Mouse (Mus musculus) cerebellum, adult 8-10 months (tissue): ENCODE measurements around the gene Mmaa.
A peak's percentile ranks its signal among the peaks of the same experiment; 100 is the strongest.

Source experiments
- DNase-seq: peaks from one replicate; pipeline ENCODE4 v3.0.0; 2022

Gene Mmaa

DNA sequence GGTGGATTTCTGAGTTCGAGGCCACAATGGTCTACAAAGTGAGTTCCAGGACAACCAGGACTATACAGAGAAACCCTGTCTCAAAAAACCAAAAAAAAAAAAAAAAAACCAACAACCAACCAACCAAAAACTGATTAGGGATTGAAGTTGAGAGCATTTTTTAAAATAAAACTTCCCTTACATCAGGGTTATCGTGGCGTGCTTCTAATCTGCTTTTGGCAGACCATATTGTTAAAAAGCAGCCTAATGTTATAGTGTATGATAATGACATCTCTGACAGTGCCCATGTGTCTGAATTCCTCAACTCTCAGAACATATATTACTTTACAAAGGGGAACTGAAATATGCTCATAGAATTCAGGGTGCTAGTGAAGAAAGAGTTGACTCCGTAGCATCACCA, 6.5 kb downstream of the Mmaa start:
- DNase-seq, result no peak

DNA sequence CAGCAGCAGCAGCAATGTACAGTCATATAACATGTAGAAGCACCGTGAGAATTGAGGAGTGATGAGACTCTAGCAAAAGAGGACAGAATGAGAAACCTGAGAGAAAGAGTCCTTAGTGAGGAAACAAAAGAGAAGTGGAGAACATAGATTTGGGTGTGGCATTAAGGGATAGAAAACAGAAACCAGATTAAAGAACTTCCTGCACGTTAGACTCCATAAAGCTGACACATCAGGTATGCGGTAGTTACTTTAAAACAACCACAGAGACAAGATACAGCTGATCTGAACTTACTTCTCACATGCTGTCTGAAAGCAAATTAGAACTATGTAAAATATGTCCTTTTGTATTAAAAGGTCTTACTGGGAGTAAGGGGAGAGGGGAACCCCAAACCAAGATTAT, 8.3 kb downstream of the Mmaa start:
- no peak for DNase-seq

DNA sequence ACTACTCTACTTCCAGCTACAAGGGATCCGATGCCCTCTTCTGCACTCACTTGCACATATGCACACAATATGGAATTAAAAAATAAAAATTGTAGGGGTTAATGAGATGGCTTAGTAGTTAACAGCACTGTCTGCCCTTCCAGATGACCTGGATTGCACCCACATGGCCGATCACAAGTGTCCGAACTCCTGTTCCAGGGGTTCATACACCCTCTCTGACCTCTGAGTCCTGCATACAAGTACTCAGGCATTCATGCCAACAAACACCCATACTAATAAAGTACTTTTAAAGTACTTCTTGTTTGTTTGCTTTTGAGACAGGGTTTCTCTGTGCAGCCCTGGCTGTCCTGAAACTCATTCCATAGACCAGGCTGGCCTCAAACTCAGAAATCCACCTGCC, 10.1 kb downstream of the Mmaa start:
- DNase-seq, result no peak

DNA sequence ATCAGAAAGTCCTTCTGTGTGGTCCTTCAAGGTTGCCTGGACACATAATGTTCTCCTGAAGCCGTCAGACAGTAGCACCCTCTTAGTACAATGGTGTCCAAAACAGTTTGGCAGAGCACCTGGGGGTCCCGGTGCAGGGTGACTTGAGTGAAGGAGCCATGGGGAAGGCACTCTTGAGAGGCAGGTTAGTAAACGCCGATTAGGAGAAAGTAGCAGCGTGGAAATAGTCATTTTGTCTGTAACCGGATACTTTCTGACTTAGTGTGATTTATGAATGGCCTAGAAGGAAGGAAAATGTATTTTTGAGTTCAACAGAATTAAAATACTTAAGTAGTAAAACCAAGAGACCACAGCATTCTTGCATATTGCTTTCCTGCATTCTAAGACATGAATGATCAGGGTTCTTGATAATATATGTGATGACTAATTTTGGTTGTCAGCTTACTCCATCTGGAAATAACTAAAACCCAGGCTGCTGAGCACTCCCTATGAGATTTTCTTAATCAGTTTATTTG, 13.3 kb downstream of the Mmaa start:
- DNase-seq, result no peak

DNA sequence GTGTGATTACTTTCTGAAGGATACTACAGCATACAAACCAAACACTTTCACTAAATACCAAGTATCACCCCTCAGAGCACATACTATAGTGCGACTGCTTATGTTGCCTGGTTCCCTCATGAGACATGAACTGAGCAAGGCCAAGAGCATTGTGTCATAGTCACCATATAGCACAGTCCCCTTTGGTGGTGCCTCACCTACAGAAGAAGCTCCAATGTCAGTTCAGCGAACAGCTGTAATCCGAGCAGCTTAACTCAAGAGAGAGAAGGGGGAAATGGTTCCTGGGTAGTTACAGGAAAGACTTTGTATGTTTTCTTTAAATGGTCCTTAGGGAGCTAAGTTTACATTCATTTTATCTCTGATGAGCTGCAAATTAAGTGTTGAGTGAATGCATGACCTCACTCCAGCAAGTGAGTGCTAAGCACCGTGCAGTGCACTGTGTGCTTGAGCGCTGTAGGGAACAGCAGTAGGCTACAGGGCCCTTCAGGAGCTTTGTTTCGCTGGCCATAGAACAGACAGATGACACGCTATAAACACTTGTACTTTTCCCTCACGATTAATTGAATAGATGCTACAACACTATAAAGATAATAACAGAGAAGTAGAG, 17.4 kb downstream of the Mmaa start:
- no peak for DNase-seq

DNA sequence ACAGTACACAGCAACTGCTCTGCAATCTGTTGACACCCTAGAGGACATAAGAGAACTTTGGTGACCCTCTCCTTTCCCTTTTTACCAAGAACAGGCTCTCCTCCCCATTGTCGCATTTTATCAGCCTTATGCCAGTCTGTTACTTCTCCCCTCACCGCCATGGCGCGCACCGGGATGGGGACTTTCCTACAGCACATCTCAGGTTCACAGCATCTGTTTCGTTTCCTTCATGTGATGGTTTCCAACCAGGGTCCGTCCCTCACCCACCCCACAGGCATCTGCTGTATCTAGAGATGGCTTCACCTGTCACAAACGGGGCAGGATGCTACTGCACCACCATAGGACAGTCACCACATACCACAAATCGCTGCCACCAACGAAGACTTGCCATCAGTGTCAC, 19.8 kb downstream of the Mmaa start:
- no peak for DNase-seq

DNA sequence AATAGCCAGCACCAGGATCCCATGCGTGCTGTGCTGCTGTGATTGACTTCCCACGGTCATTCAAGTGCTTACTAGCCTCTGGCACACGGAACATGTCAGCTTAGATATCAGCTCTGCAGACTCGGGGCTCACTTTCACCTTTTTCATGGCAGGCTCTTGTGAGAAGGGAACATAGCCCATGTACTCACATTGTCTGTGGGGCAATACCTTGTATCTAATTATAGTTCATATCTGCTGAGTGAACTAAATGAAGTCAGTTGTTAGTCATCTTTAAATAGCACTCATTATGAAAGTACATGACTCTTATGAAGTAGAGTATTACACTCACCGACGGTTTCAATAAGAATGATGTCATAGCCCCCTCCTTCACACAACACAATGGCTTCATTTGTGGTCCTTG, 21.0 kb downstream of the Mmaa start:
- DNase-seq, result no peak

DNA sequence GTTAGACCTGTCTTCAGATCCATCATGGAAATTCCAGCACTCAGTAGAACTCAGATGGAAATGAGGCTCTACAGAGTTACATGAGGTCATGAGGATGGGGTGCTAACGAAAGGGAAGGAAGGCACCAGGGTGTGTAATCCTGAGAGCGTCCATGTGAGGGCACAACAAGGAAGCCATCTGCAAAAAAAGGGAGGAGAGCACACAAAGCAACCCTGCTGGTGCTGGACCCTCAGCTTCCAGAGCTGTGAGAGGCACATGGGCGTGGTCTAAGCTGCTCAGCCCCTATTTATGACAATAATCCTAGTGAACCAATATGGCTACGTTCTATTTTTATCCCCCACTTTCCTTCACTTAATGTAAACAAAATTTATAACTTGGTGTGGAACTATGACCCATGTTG, 22.1 kb downstream of the Mmaa start:
- no peak for DNase-seq

DNA sequence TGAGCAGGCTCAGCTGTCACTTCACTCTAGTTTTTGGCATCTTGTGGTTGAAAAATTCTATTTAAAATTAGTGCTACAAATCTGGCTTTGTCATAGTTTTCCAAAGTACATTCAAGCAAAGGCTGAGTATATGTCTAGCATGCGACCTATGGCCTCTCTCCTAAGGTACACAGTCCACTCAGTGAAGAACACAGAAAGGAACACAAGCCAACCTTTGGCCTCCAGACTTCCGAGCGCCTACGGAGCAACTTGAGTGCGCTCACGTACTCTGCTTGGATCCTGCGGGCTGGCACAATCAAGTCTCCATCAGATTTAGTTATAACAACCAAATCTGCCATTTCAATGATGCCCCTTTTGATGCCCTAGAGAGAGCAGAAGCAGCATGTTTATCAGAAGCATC, 25.8 kb downstream of the Mmaa start:
- no peak for DNase-seq

DNA sequence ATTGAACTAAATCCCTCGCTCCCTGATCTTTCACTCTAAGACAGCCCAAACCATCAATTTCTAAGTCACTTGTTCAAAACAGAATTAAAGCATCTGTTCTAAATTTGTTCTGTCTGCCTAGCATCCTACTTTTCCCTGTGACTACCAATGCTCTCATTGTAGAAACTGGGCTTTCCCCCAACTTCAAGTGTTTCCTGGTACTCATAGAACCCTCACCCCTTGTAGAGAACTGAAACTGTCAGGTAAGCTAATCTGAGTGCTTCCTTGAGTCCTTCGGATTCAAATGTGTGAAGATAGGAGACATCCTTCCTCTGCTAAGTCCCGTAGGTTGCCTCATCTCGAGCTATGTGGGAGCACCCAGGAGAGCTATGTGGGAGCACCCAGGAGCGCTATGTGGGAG, 32.8 kb downstream of the Mmaa start:
- no peak for DNase-seq

DNA sequence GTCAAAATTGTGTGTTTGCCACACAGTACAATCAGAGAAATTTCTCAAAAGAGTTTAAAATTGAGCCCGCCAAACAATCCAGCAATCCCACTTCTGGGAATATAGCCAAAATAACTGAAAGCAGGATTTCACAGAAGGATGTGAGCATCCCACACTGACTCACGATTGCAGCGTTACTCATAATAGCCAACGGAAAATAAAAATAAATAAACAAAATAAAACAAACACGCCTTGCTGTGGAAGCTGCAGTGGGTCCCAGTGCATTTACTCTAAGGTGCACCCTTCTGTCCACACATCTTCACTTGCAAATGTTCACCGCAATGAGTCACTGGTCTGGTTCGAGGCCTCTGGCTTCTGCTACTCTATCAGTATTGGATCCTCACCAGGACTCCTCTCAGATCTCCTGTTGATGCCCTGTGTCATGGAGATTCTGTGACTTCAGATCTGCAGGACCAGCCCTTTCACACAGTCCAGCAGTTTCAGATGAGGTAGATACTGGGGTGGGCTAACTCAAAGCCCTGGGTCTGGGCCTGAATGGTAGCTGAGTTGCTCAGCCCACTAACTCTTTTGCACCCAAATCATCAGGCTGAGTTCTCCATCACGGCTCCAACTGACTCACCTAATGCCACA, 38.5 kb downstream of the Mmaa start:
- DNase-seq, result no peak

DNA sequence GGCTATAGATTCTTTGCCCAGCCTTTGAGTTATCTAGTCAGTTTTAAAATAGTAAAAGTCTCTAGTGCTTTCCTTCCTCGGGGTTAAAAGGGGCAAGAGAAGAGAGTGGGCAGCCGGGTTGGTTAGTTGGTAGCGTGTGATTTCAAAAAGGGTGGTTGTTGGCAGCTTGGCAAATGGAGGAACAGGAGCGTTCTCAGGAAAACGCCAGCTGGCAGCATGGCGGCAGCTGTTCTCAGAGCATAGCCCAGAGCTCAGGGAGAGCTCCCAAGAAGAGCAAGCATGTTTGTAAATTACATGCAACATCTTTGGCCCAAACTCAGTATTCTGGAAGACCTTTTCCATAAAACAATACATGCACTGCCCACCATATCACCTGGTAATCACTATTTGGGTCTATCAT, 41.0 kb downstream of the Mmaa start:
- no peak for DNase-seq

DNA sequence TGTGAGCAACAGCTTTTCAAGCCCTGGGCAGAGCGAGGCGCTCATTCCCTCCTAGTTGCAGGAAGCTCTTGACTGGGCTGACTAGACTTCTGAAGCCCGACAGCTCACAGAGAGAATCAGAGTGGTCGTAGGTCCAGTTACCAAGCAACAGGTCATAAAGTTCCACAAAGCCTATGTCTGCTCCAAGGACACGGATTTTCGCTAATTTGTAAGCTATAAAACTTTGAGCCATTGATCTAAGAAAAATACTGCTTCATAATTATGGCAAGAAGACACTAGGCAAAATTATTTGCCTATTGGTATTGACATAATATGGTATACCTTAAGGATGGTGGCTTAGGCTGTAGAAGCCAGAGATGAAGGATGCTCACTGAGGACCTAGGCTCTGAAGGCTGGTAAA, 46.3 kb downstream of the Mmaa start, which contains the start of gene 1700011L22Rik:
Gene 1700011L22Rik, minus strand, starts transcription at position 101 of the 400 bp plus-strand sequence.
- DNase-seq, result no peak

DNA sequence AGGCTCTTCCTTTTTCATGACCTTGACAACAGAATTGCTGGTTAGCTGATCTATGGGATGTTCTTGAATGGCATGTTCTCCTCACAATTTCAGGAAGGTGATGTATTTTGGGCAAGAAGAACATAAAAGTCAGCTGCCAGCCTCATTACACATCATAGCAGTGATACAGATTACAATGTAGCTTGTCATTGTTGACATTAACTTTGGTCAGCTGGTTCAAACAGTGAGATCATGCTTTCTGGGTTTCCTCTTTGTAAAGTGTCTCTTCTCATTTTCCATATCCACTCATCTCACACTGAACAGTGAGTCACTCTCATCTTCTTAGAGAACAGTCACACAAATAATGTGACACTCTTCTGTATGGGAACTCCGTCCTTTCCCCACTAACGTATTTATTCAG, 51.3 kb downstream of the Mmaa start:
- no peak for DNase-seq

DNA sequence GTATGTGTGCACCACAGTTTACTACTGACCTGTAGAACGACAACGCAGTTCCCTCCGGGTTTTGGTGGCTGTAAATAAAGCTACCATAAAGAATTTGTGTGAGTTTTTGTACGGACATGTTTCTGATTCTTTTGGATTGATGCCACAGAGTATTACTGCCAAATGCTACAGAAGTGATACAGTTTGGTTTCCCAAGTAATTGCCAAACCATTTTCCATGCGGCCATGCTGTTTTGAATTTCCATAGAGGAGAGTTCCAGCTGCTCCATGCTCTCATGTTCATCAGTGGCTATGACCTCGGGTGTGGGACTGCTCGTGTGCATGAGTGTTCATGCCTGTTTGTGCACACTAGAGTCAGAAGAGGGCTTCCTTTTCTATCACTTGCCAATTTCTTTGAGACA, 54.7 kb downstream of the Mmaa start:
- DNase-seq, result no peak

DNA sequence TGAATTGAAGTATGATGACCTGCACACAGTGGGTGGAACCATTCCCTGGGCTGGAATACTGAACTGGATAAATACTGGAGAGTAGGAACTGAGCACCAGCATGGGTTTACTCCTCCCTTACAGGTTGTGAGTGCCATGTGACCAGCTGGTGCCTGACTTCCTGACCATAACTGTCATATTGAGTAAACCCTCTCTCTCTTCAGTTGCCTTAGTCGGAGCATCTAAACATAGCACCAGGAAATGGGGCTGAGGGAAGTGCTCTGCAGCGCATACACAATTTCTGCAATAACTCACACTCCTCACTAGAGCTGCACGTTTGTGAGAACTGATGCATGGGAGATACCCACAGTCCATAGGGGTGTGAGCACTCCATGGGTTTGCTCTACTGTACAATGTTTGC, 55.4 kb downstream of the Mmaa start:
- DNase-seq, result no peak

DNA sequence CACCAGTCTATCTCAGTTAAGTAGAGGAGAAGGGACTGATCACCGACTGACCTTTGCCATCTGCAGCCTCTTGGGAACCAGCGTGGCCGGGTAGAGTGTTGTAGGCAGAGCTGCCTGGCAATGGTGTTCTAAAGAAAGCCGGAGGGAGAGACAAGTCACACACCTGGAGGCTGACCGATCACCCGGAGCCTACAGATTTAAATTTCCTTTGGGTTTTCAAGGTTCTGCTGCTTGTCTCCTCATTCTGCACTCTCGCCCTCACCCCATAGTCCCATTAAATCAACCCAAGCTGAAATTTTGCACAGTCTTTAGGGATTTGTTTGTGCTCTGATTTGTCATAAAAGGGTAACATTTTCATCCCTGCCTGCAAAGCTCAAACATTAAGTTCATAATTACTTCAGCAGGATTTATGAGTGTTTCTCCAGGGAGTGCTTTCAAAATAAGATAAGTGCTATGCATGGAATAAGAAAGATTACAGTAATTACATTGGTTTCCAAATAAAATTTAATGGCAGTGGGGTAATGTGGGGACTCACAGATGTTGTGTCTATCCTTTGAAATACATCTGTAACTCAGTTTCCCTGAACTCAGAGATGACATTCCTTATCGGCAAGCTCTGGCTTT, 65.4 kb downstream of the Mmaa start:
- no peak for DNase-seq

DNA sequence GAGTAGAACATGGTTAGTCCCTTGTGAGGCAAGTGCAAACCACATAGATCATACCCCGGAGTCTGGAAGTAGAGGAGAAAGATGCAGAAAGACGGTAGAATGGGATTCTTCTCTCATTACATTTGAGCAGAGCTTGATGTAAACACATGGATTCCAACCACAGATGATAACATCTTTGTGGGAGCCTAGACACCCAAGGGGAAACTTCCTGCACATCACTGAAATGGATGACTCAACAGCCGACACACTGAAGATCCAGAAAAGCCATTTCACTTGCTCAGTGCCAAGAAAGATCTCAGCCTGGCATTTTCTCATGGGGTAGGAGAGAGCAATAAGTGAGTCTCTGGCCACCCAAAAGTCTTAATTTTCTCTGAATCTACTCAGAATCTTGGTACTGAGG, 66.8 kb downstream of the Mmaa start:
- DNase-seq, result no peak

DNA sequence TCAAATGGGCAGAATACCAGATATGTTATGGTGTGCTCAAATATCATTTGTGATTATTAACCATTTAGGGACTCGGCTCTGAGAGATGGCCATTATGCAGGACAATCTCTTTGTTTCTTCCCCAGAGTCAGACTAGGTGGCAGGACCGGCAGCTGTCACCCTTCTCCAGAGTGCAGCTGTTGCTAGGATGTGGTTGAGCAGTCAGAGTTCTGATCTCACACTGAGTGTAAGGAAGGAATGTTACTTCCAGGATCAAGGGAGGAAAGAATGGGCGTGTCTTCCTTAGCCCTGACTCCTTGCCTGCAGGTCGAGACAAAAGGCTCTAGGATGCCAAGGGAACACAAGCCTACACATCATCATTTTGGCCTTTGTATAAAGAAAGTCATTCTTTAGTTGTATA, 67.5 kb downstream of the Mmaa start:
- no peak for DNase-seq

DNA sequence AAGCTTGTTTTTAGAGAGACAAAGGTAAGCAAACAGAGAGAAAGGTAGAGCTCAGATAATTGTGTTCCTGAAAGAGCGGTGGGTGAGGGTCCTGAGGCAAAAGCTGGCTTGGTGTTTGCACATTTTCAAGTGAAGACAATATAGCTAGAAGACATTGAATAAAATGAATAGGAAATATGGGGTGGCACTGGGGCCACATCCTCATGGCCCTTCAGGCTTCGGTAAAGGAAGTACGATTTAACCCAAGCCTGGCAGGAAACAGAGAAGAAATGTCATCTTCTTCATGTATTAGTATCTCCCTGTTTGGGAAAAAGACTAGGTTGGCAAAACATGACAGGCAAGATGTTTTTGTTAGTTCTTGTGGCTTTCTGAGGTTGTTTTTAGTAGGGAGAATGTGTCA, 68.7 kb downstream of the Mmaa start:
- DNase-seq, result no peak

DNA sequence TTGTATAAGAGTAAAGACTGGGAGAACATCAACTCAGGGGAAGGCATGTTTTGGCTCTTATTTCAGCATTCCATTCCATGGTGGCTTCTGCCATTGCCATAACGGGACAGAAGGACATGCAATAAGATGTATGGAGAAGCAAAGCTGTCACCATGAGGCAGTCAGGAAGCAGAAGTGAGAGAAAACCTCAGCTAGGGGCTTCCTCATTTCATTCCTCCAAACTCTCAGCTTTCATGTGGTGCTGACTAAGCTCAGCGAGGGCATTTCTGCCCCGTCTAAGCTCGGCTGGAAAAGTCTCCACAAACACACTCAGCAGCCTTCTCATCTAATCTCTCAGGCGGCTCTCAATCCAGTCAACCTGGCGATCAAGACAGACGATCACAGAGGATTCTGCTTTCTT, 69.2 kb downstream of the Mmaa start:
- no peak for DNase-seq

DNA sequence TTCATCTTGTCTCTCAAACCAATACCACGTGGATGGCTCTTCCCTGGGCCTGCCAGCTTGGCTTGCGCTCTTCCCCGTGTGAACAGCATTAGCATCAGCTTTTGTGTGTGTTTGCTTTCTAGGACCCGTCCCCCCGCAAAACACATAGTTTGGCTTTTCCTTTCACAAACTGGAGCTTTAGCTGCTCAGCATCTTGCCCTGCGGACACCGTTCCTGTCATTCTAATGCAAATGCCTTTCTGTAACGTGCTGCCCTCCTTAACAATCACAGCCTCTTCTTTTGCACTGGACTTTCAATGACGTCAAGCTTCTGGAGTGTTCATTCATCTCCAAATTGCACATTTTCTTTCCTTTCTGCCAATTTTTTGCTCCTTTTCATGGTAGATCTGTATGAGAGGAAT, 70.4 kb downstream of the Mmaa start:
- no peak for DNase-seq

DNA sequence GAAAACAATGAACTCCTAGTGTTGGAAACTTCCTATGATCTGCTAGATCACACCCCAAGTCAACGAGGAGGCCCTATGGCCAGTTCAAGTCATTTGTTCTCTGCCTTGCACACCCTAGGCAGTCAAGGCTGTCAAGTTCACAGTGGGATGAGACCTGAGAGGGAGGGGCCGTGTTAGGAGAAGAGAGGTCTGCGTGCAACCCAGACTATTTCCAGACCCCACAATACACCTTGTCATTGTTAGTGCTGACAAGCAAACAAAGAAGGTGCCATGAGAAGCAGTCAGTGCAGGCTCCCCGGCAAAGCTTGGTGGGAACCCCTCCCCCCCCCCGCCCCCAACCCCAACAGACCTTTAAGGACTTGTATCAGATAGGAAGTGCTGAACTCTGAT, 72.0 kb downstream of the Mmaa start:
- DNase-seq, result no peak

DNA sequence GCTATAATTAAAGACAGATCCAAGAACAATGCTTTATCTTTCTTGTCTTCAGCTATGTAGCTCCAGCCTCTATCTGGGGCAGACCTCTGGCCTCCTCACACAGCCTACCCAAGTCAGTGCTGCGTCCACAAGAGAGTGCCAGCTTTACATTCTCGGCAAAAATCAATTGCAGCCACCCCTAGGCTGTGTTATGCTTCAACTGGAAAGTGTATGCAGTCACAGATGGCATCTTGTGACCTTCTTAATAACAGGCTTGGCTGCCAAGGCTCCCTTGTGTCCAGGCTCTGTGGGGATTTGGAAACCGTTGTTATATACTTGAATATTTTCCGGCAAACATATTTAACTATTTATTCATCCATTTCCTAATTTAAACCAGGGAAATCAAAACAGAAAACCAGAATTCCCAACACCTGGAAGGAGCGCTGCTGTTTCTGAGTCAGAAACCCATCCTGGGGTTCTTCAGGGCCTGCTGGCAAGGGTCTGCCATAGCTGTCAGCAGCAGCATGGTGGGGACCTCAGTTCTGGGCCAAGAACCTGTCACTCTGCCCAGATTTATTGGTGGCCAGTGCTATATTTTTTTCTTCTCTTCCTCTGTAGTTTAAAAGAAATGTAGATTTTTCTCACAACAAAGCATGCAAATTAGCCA, 72.5 kb downstream of the Mmaa start:
- peak; percentile 59 for DNase-seq
